8 mouse cellular contexts compared by ENCODE assay signal in genomic region chr10:111297631-111298030, GRCm38 (mm10). TPM values are rescaled to one million over a fixed set of nuclear protein-coding genes. Genes with fewer than 3 reads are reported as not detected.
A peak's percentile ranks its signal among the peaks of the same experiment; 100 is the strongest.
DNase-seq lines count a peak whose midpoint lies in the region; ATAC-seq and TF ChIP-seq lines count a peak whose summit lies in the region.

No protein-coding gene starts in this region.

- peak overlapping the region; percentile 19 for H3K4me3 ChIP-seq in lung, adult 2 months (replicated peaks; ENCODE audit: extremely low read depth, low read depth, low read length)
- peak overlapping the region; percentile 86 for H3K4me3 ChIP-seq in embryonic facial prominence, embryonic 15.5 days (replicated peaks)
- H3K4me3 ChIP-seq in intestine, postnatal 0 days (ENCODE audit: low read depth, low read length), result peak overlapping the region; percentile 68; the same call in 1 of the 2 replicates
- peak overlapping the region; percentile 54 for H3K4me3 ChIP-seq in neural tube, embryonic 13.5 days

- peaks cover 3% of the 10 kb centered on the region; the same call in 1 of the 2 replicates for H3K4me1 ChIP-seq in lung, adult 2 months (ENCODE audit: control insufficient read depth, insufficient read depth, low read length)
- peaks cover 10% of the 10 kb centered on the region; the same call in 1 of the 2 replicates for H3K4me1 ChIP-seq in embryonic facial prominence, embryonic 15.5 days
- H3K4me1 ChIP-seq in intestine, postnatal 0 days (replicated peaks; ENCODE audit: control insufficient read depth, insufficient read depth, low read length), result no peaks in the 10 kb centered on the region; the same call in 1 of the 2 replicates
- peaks cover 15% of the 10 kb centered on the region for H3K4me1 ChIP-seq in neural tube, embryonic 13.5 days (replicated peaks)

- peak overlapping the region; percentile 31 for H3K9ac ChIP-seq in embryonic facial prominence, embryonic 15.5 days
- peak overlapping the region; percentile 51; the same call in 1 of the 2 replicates for H3K9ac ChIP-seq in intestine, postnatal 0 days (ENCODE audit: low read depth, low read length)
- H3K9ac ChIP-seq in neural tube, embryonic 13.5 days, result peak overlapping the region; percentile 71

- TF ChIP-seq CTCF in lung, adult 2 months (IDR thresholded peaks at IDR 0.05; ENCODE audit: insufficient read depth, low read length), result no peak
- TF ChIP-seq CTCF in intestine, postnatal 0 days (IDR thresholded peaks at IDR 0.05; ENCODE audit: low read depth), result no peak

- no peak for ATAC-seq in embryonic facial prominence, embryonic 15.5 days (ENCODE audit: insufficient number of reproducible peaks, low FRiP score, low TSS enrichment, low read depth)
- ATAC-seq in intestine, postnatal 0 days, result no peak
- ATAC-seq in neural tube, embryonic 13.5 days (ENCODE audit: low read depth), result no peak

- 35% methylated on average over 6 of the region's 6 CpGs for WGBS in lung, adult 2 months
- WGBS in embryonic facial prominence, embryonic 15.5 days, result 42% methylated on average over 6 of the region's 6 CpGs
- WGBS in intestine, postnatal 0 days, result 44% methylated on average over 6 of the region's 6 CpGs
- WGBS in neural tube, embryonic 13.5 days, result 44% methylated on average over 6 of the region's 6 CpGs

- no peaks in the 10 kb centered on the region for H3K36me3 ChIP-seq in embryonic facial prominence, embryonic 15.5 days
- no peaks in the 10 kb centered on the region for H3K36me3 ChIP-seq in intestine, postnatal 0 days (ENCODE audit: control insufficient read depth, insufficient read depth)
- H3K36me3 ChIP-seq in neural tube, embryonic 13.5 days, result peaks cover 4% of the 10 kb centered on the region

- H3K27me3 ChIP-seq in embryonic facial prominence, embryonic 15.5 days, result no peaks in the 10 kb centered on the region
- no peaks in the 10 kb centered on the region for H3K27me3 ChIP-seq in intestine, postnatal 0 days (replicated peaks; ENCODE audit: control insufficient read depth, insufficient read depth, low read length)
- H3K27me3 ChIP-seq in neural tube, embryonic 13.5 days, result no peaks in the 10 kb centered on the region

- no peak for DNase-seq in lung, adult 2 months
- no peak for DNase-seq in lung, postnatal 4 days
- DNase-seq in spleen, adult 18-20 months, result no peak
- DNase-seq in retina, embryonic 14.5 days (ENCODE audit: low spot score), result no peak
- DNase-seq in adrenal gland, postnatal 36 days, result no peak

- no peaks in the 10 kb centered on the region for H3K9me3 ChIP-seq in embryonic facial prominence, embryonic 15.5 days (replicated peaks)
- no peaks in the 10 kb centered on the region for H3K9me3 ChIP-seq in intestine, postnatal 0 days (ENCODE audit: control insufficient read depth)
- no peaks in the 10 kb centered on the region for H3K9me3 ChIP-seq in neural tube, embryonic 13.5 days

- no peak overlapping the region for H3K27ac ChIP-seq in embryonic facial prominence, embryonic 15.5 days (replicated peaks)
- H3K27ac ChIP-seq in intestine, postnatal 0 days (ENCODE audit: low read depth, low read length), result no peak overlapping the region
- H3K27ac ChIP-seq in neural tube, embryonic 13.5 days (replicated peaks), result 0 out of 2 replicates have a peak overlapping the region, but pooled peaks have one; percentile 88

- peak overlapping the region; percentile 63 for H3K4me2 ChIP-seq in embryonic facial prominence, embryonic 15.5 days (replicated peaks)
- peak overlapping the region; percentile 81 for H3K4me2 ChIP-seq in intestine, postnatal 0 days (replicated peaks; ENCODE audit: low read depth)
- peak overlapping the region; percentile 65 for H3K4me2 ChIP-seq in neural tube, embryonic 13.5 days

- TF ChIP-seq POLR2A in lung, adult 2 months (IDR thresholded peaks at IDR 0.05; ENCODE audit: borderline replicate concordance, extremely low read depth, low read depth, low read length), result no peak

RNA-seq across cellular contexts. Expression of gene Bbs10, which starts 0.8 kb away (rescaled TPM):
- polyA plus RNA-seq in lung, adult 2 months (2012; rRNA removed), result 0.81 and 1.3 TPM in 2 replicates
- 5.3 TPM in 2 replicates for polyA plus RNA-seq in embryonic facial prominence, embryonic 15.5 days (2015; fragmentation: Nextera tagmentation; extraction: Ambion mirVana)
- polyA plus RNA-seq in intestine, postnatal 0 days (2015; fragmentation: Nextera tagmentation; extraction: Ambion mirVana), result 1.3 TPM in 2 replicates
- polyA plus RNA-seq in neural tube, embryonic 13.5 days (2015; fragmentation: Nextera tagmentation; extraction: Ambion mirVana), result 6.3 and 6.4 TPM in 2 replicates
- 1 to 10 TPM; 3.8 to 6.7 TPM for total RNA-seq in adrenal gland, postnatal 36 days (2021)

Comparison
In these comparisons a context has a peak if more than half of its experiments do, and no peak if none do; other contexts are left out.
1. H3K4me3 ChIP-seq: peak in every context shown above with its lines; median percentile 86 in embryonic facial prominence, embryonic 15.5 days; 68 in intestine, postnatal 0 days; 54 in neural tube, embryonic 13.5 days; 19 in lung, adult 2 months.